ENCODE assay signal across 16 mouse cellular contexts in the genomic region with DNA sequence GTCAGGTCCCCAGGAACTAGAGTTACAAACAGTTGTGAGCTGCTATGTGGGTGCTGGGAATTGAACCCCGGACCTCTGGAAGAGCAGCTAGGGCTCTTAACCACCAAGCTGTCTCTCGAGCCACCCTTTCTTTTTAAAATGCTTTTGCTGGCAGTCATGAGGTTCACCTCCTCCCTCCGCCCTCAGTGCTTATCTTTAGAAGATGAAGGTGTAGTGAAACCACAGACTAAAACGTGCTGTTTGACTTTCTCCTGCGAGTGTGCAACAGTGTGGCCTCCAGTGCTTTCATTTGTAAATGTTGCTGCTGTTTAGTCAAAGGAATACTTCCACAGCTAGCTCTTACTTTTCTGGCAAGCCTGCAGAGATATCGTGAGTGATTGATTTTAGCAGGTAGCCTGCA. TPM values are rescaled to one million over a fixed set of nuclear protein-coding genes. Genes with fewer than 3 reads are reported as not detected.
DNase-seq lines count a peak whose midpoint lies in the region; ATAC-seq lines count a peak whose summit lies in the region.
"Had no signal": no experiment of that assay in that cellular context is flagged by ENCODE, and none has a peak within 500 bp of the region (broad histone marks: within the 10 kb centered on the region; RNA-seq: fewer than 3 reads in every experiment).

No protein-coding gene starts in this region.

- H3K4me3 ChIP-seq in forebrain, embryonic 10.5 days: no peak overlapping the region
- H3K4me3 ChIP-seq: embryonic facial prominence, embryonic 12.5 days; forebrain, embryonic 13.5 days; heart, embryonic 15.5 days; hindbrain, embryonic 15.5 days had no signal

- ATAC-seq in frontal cortex, adult (ENCODE audit: low TSS enrichment): 0 out of 2 replicates have a peak, but pooled peaks have one; percentile 28
- peak; percentile 87 for ATAC-seq in activated CD4-positive, CD25-positive, alpha-beta regulatory T cell, adult 4 months
- peak; percentile 51 for ATAC-seq in megakaryocyte progenitor cell, adult 5-6 weeks (replicated peaks; ENCODE audit: poor library complexity)
- ATAC-seq: forebrain, embryonic 13.5 days had no signal

- 82% methylated on average over 6 of the region's 6 CpGs for WGBS in forebrain, embryonic 10.5 days

- no peaks in the 10 kb centered on the region for H3K27me3 ChIP-seq in forebrain, embryonic 10.5 days (ENCODE audit: poor library complexity, severe bottlenecking)
- H3K27me3 ChIP-seq: embryonic facial prominence, embryonic 12.5 days; forebrain, embryonic 13.5 days; heart, embryonic 15.5 days; hindbrain, embryonic 15.5 days had no signal

- 0 out of 2 replicates have a peak, but pooled peaks cover 5% of the 10 kb centered on the region for H3K4me1 ChIP-seq in forebrain, embryonic 10.5 days
- H3K4me1 ChIP-seq: forebrain, embryonic 13.5 days; hindbrain, embryonic 15.5 days had no signal

- no peaks in the 10 kb centered on the region for H3K9me3 ChIP-seq in forebrain, embryonic 10.5 days
- H3K9me3 ChIP-seq: embryonic facial prominence, embryonic 12.5 days; forebrain, embryonic 13.5 days; heart, embryonic 15.5 days; hindbrain, embryonic 15.5 days had no signal

- peaks cover 15% of the 10 kb centered on the region for H3K36me3 ChIP-seq in forebrain, embryonic 10.5 days (replicated peaks)
- H3K36me3 ChIP-seq: heart, embryonic 15.5 days had no signal

- H3K27ac ChIP-seq in forebrain, embryonic 10.5 days: no peak overlapping the region
- H3K27ac ChIP-seq: embryonic facial prominence, embryonic 12.5 days; forebrain, embryonic 13.5 days; heart, embryonic 15.5 days; hindbrain, embryonic 15.5 days had no signal

- no peak for DNase-seq in frontal cortex, postnatal 10 days (ENCODE audit: low spot score in 2 of 2)
- peak; percentile 69 for DNase-seq in thymus, postnatal 25 days
- DNase-seq in forebrain, embryonic 10.5 days (ENCODE audit: extremely low spot score, low spot score): no peak
- no peak for DNase-seq in layer of hippocampus, postnatal 25 days (ENCODE audit: extremely low spot score in 1 of 2, low spot score in 1 of 2)
- no peak for DNase-seq in adrenal gland, adult 2 months
- DNase-seq: adrenal gland, adult 8-10 months; cerebellum, postnatal 36 days; kidney, adult 8-10 months; spleen, adult 18-20 months had no signal

RNA-seq across cellular contexts. Expression of gene Cnst, which starts 32.5 kb away (rescaled TPM):
- polyA plus RNA-seq in activated CD4-positive, CD25-positive, alpha-beta regulatory T cell, adult 4 months (2017; shearing (Covaris generic)): 10 to 100 TPM; 12.3 to 12.5 TPM
- total RNA-seq in megakaryocyte progenitor cell, adult 5-6 weeks (2015): 8.3 and 13.0 TPM in 2 replicates
- total RNA-seq in megakaryocyte progenitor cell, adult 5-6 weeks (2017): 14.2 and 15.8 TPM in 2 replicates
- 17.4 and 18.5 TPM in 2 replicates for polyA plus RNA-seq in forebrain, embryonic 10.5 days (2016; fragmentation: Nextera tagmentation; extraction: Ambion mirVana)
- 10 to 100 TPM; 30.5 to 35.2 TPM for total RNA-seq in layer of hippocampus, postnatal 25 days (2021)
- 10 to 100 TPM; 26.3 to 35.1 TPM for total RNA-seq in adrenal gland, adult 2 months (2021)
- polyA plus RNA-seq in adrenal gland, adult 2 months (2012; rRNA removed): 13.5 and 14.5 TPM in 2 replicates

RNA-seq across cellular contexts. Expression of gene Tfb2m, which starts 32.6 kb away (rescaled TPM):
- polyA plus RNA-seq in activated CD4-positive, CD25-positive, alpha-beta regulatory T cell, adult 4 months (2017; shearing (Covaris generic)): 10 to 100 TPM; 20.1 to 27.1 TPM
- total RNA-seq in megakaryocyte progenitor cell, adult 5-6 weeks (2015): 46.2 and 50.3 TPM in 2 replicates
- total RNA-seq in megakaryocyte progenitor cell, adult 5-6 weeks (2017): 43.9 and 50.6 TPM in 2 replicates
- polyA plus RNA-seq in forebrain, embryonic 10.5 days (2016; fragmentation: Nextera tagmentation; extraction: Ambion mirVana): 22.9 and 27.2 TPM in 2 replicates
- total RNA-seq in layer of hippocampus, postnatal 25 days (2021): 10 to 100 TPM; 24.7 to 25.3 TPM
- total RNA-seq in adrenal gland, adult 2 months (2021): 10 to 100 TPM; 58.7 to 59.7 TPM
- 6.0 and 6.4 TPM in 2 replicates for polyA plus RNA-seq in adrenal gland, adult 2 months (2012; rRNA removed)

Comparison
In these comparisons a context has a peak if more than half of its experiments do, and no peak if none do; other contexts are left out.
1. ATAC-seq: peak in every context shown above with its lines; median percentile 87 in activated CD4-positive, CD25-positive, alpha-beta regulatory T cell, adult 4 months; 51 in megakaryocyte progenitor cell, adult 5-6 weeks; 28 in frontal cortex, adult.